Mouse (Mus musculus) limb, embryonic 12.5 days (tissue): ENCODE measurements around the gene Cfl1. TPM values are rescaled to one million over a fixed set of nuclear protein-coding genes. Genes with fewer than 3 reads are reported as not detected.
"Not testable (repeated sequence)": the region's sequence is repeated elsewhere in the genome, so short reads cannot be mapped to it uniquely, and the experiment has no call there.

Source experiments
- ATAC-seq: fragments of 200-750 bp; cut with Nextera tagmentation; 2 replicates; pipeline ENCODE4 v1.8.0; 2017; ENCODE audit warnings: low read depth, moderate TSS enrichment; ENCODE audit not compliant: insufficient number of reproducible peaks, insufficient read depth, low FRiP score, low TSS enrichment
- H3K27ac ChIP-seq: fragments of 300-500 bp; sonication (generic); 2 replicates; pipeline ENCODE4 v1.5.1; 2016; ENCODE audit warnings: mild to moderate bottlenecking, moderate library complexity
- H3K27me3 ChIP-seq: fragments of 300-500 bp; sonication (generic); 2 replicates; pipeline ENCODE4 v1.6.1; 2016; ENCODE audit warnings: mild to moderate bottlenecking, moderate library complexity
- H3K36me3 ChIP-seq: fragments of 300-500 bp; sonication (generic); 2 replicates; pipeline ENCODE4 v1.6.1; 2016; ENCODE audit warnings: mild to moderate bottlenecking, moderate library complexity
- H3K4me1 ChIP-seq: fragments of 300-500 bp; sonication (generic); replicated peaks from 2 replicates; pipeline ENCODE4 v1.6.1; 2016
- H3K4me2 ChIP-seq: fragments of 300-500 bp; sonication (generic); 2 replicates; pipeline ENCODE4 v1.6.1; 2016; ENCODE audit warnings: mild to moderate bottlenecking, moderate library complexity
- H3K4me3 ChIP-seq: fragments of 300-500 bp; sonication (generic); replicated peaks from 2 replicates; pipeline ENCODE4 v1.5.1; 2016; ENCODE audit warnings: mild to moderate bottlenecking
- H3K9ac ChIP-seq: fragments of 300-500 bp; sonication (generic); replicated peaks from 2 replicates; pipeline ENCODE4 v1.6.1; 2016; ENCODE audit warnings: mild to moderate bottlenecking, moderate library complexity
- H3K9me3 ChIP-seq: fragments of 300-500 bp; sonication (generic); 2 replicates; pipeline ENCODE4 v1.6.1; 2016; ENCODE audit warnings: mild to moderate bottlenecking, moderate library complexity
- WGBS: fragments of 180-500 bp; shearing (Covaris S2); methylation state at CpG from one replicate; pipeline ENCODE4 v1.1.7; 2016; 5-methylcytosine and 5-hydroxymethylcytosine counted together
- polyA plus RNA-seq: library from polyadenylated mRNA; unstranded; fragments of >200 nt; fragmentation: Nextera tagmentation; extraction: Ambion mirVana; gene quantifications from 2 replicates; pipeline ENCODE4 v1.2.1, GENCODE M21; 2016

Gene Cfl1
- polyA plus RNA-seq, 1 experiment from 2014 or later, result 2,525 TPM

GRCm38 (mm10) chr19:5481398-5481797 lies 8.9 kb upstream of the Cfl1 start:
- H3K9me3 ChIP-seq, result no peaks in the 10 kb centered on the region
- H3K27me3 ChIP-seq, result no peaks in the 10 kb centered on the region
- no peak overlapping the region for H3K4me2 ChIP-seq
- no peak overlapping the region for H3K27ac ChIP-seq
- peaks cover 7% of the 10 kb centered on the region; the same call in 1 of the 2 replicates for H3K4me1 ChIP-seq
- peaks cover 98% of the 10 kb centered on the region for H3K36me3 ChIP-seq
- no peak overlapping the region for H3K4me3 ChIP-seq
- no peak overlapping the region for H3K9ac ChIP-seq
- WGBS, result 89% methylated on average over 10 of the region's 10 CpGs
- no peak for ATAC-seq

DNA sequence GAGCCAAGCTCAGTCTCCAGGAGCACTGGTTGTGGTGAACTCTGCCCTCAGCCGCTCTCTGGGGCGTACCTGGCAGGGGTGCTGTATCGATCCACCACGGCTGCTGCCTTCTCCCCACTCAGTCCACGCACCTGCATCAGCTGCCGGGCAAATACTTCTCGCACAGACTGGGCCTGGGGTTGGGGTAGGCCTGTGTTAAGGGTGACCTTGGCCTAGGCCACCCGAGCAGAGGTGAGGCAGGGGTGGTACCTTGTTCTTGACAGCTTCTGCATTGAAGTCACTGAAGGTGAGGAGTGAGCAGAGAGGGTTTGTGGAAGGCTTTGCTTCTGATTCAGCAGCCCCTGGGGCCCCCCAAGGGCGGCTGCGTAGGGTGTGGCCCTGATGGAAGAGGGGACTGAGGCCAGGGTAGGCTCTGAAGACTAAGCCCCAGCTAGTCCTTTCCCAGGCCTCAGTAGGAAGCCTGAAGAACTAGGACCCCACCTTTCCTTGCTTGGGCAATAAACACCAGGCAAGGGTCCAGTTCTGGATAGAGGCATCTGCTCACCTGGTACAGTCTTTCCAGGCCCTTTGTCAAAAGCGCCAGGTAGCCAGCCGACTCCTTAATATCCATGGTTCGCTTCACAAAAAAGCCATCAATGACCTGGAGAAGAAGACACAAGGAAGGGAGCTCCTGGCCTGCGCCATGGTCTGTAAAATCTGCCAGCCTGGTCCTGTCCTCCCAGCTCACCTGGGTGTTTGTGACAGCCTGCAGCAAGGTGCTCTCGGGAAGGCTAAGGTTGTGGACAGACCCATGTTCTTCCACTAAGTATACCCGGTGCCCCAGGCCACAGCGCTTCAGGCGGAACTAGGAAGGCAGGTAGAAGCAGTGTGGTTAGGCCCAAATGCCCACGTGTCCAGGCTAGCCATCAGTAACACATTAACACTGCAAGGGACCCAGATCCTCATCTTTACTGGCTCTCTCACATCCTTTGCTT lies 6.6 kb upstream of the Cfl1 start:
- peaks cover 16% of the 10 kb centered on the region for H3K4me1 ChIP-seq
- no peak overlapping the region for H3K9ac ChIP-seq
- H3K27ac ChIP-seq, result no peak overlapping the region
- no peak overlapping the region for H3K4me3 ChIP-seq
- WGBS, result 92% methylated on average over 19 of the region's 19 CpGs
- H3K9me3 ChIP-seq, result no peaks in the 10 kb centered on the region
- no peak overlapping the region for H3K4me2 ChIP-seq
- peaks cover 81% of the 10 kb centered on the region for H3K36me3 ChIP-seq
- H3K27me3 ChIP-seq, result no peaks in the 10 kb centered on the region
- ATAC-seq, result no peak

GRCm38 (mm10) chr19:5484496-5484895 lies 5.8 kb upstream of the Cfl1 start:
- no peak overlapping the region for H3K9ac ChIP-seq
- no peak overlapping the region for H3K27ac ChIP-seq
- H3K4me2 ChIP-seq, result no peak overlapping the region
- 82% methylated on average over 5 of the region's 5 CpGs for WGBS
- no peak for ATAC-seq
- no peaks in the 10 kb centered on the region for H3K9me3 ChIP-seq
- no peak overlapping the region for H3K4me3 ChIP-seq
- no peaks in the 10 kb centered on the region for H3K27me3 ChIP-seq
- H3K4me1 ChIP-seq, result peaks cover 16% of the 10 kb centered on the region
- H3K36me3 ChIP-seq, result peaks cover 72% of the 10 kb centered on the region

GRCm38 (mm10) chr19:5485371-5485770 lies 4.9 kb upstream of the Cfl1 start:
- Histone ChIP-seq H3K9ac (no peak overlapping the region), H3K4me1 (peaks cover 20% of the 10 kb centered on the region), H3K4me2 (no peak overlapping the region), H3K27ac (no peak overlapping the region), H3K9me3 (no peaks in the 10 kb centered on the region), H3K4me3 (no peak overlapping the region), H3K27me3 (no peaks in the 10 kb centered on the region), H3K36me3 (peaks cover 64% of the 10 kb centered on the region)
- WGBS, result 87% methylated on average over 8 of the region's 8 CpGs
- no peak for ATAC-seq

GRCm38 (mm10) chr19:5485821-5486220 lies 4.4 kb upstream of the Cfl1 start:
- Histone ChIP-seq H3K36me3 (peaks cover 59% of the 10 kb centered on the region), H3K27me3 (no peaks in the 10 kb centered on the region), H3K4me2 (no peak overlapping the region), H3K4me1 (peaks cover 20% of the 10 kb centered on the region), H3K9me3 (no peaks in the 10 kb centered on the region), H3K27ac (no peak overlapping the region), H3K9ac (no peak overlapping the region), H3K4me3 (no peak overlapping the region)
- no peak for ATAC-seq
- WGBS, result 95% methylated on average over 7 of the region's 7 CpGs

DNA sequence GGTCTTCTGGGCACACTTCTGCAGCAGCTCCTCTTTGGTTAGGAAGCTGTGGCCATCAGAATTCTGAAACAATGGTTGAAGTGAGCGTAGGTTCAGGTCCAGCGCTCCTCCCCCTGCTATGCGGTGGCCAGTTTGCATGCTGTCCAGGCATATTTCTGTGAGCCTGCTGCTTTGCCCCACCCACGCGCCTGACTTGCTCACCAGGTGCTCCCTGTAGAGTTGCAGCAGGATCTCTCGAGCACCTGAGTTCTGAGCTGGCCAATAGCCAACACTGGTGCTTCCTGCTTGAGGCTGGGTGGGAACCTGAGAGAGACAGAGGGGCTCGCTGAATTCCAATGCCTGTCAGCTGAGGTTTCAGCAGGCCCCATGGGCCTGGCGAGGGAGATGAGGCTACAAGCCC lies 4.0 kb upstream of the Cfl1 start:
- H3K4me3 ChIP-seq, result no peak overlapping the region
- no peak overlapping the region for H3K4me2 ChIP-seq
- H3K9ac ChIP-seq, result no peak overlapping the region
- H3K27me3 ChIP-seq, result no peaks in the 10 kb centered on the region
- no peaks in the 10 kb centered on the region for H3K9me3 ChIP-seq
- ATAC-seq, result no peak
- no peak overlapping the region for H3K27ac ChIP-seq
- WGBS, result 89% methylated on average over 8 of the region's 8 CpGs
- H3K4me1 ChIP-seq, result peaks cover 20% of the 10 kb centered on the region
- H3K36me3 ChIP-seq, result peaks cover 55% of the 10 kb centered on the region

DNA sequence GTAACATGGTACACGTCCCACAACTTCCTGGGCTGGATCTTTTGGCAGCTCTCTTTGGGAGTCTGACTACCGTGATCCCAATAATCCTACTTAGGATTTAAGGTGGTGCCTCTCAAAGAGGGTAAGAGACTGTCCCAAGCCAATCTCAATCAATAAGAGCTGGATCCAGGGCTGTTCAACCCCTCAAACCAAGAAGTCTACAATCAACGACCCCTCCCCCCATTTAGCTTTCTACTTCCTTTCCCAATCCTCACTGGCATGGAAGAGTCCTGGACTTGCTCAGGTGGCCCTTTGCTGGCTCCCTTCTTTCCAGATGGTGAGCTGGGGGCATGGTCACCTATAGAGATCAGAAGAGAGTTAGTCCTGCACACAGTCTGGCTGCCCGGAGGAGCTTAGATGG lies 3.5 kb upstream of the Cfl1 start:
- H3K36me3 ChIP-seq, result peaks cover 50% of the 10 kb centered on the region
- no peaks in the 10 kb centered on the region for H3K27me3 ChIP-seq
- H3K27ac ChIP-seq, result no peak overlapping the region
- WGBS, result 91% methylated on average over 4 of the region's 4 CpGs
- H3K4me3 ChIP-seq, result peak overlapping the region; percentile 50; the same call in 1 of the 2 replicates
- H3K9me3 ChIP-seq, result no peaks in the 10 kb centered on the region
- no peak overlapping the region for H3K9ac ChIP-seq
- H3K4me1 ChIP-seq, result peaks cover 21% of the 10 kb centered on the region
- ATAC-seq, result no peak
- H3K4me2 ChIP-seq, result peak overlapping the region; percentile 82; the same call in 1 of the 2 replicates

DNA sequence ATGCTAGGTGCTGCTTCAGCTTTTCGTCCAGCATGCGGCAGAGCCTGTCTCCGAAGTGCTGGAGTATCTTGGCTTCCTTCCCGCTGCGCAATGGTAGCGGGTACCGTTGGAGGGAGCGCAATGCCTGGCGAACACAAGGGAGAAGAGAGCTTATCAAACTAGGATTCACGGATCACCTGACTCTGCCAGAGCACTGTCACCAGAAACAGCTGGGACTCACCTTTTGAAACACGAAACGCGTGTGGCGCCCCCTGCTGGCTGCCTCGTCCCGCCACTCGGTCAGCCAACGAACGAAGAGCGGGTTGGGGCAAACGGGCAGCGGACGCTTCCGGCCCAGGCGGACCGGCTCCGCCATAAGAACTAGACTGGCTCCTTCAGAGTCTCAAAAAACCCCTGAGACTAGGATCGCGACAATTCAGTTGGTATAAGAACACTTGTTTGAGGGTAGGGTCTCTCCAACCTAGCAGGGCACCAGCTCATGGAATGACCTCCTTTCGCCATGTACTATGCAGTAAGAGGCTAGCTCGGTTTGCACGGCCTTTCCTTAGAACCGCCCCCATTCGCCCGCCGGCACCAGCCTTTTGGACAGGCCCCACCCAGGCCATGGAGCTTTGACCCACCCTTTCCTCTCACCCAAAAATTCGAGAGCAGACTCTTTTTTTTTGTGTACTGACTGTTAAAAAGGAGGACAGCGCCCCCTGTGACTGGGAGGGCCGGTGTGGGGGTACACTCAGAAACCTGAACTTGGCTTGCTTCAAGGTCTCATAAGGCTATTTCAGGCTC lies 2.3 kb upstream of the Cfl1 start, which contains the start of gene Mus81:
TSS of gene Mus81 (minus strand) at position 635 of the 783 bp plus-strand sequence.
- Histone ChIP-seq H3K9me3 (no peaks in the 10 kb centered on the region), H3K27ac (peak within 1 kb of the TSS; percentile 98), H3K9ac (peak within 1 kb of the TSS; percentile 61)

DNA sequence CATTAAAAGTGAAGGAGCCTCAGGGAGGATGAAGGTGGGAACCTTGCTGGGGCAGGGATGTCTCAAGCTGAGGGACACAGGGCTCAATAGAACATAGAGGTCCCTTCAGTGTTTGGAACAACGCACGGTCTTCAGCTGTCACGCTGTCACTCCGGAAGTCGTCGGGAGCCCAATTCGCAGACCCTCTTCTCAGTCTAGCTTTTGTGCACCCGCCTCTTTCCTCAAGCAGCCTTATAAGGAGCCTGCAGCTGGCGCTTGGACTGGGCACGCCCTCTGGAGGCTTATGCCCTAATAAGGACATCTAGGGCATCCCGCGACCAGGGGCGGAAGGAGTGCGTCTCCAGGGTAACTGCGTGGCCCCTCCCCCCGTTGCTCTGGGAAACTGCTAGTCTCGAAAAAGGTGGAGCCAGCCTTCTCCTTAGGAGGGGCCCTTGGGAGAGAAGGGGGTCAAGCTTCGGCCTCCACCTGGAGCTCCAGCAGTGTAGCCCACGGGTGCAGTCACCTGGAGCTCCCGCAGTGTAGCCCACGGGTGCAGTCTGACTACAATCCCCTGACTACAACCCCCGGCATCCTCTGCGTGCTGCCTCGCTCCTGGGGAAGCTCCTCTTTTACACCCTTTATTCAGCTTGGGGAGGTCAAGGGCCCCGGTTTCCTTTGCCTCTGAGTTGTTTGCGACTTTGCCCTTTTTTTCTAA lies 1.2 kb upstream of the Cfl1 start:
- Histone ChIP-seq H3K4me2 (peak overlapping the region; percentile 82), H3K4me1 (peaks cover 34% of the 10 kb centered on the region), H3K36me3 (peaks cover 50% of the 10 kb centered on the region), H3K27ac (peak overlapping the region; percentile 98), H3K9me3 (no peaks in the 10 kb centered on the region), H3K9ac (peak overlapping the region; percentile 61), H3K4me3 (peak overlapping the region; percentile 50), H3K27me3 (no peaks in the 10 kb centered on the region)
- under 1% methylated on average over 26 of the region's 26 CpGs for WGBS
- ATAC-seq, result peak; percentile 84

More for the DNA sequence above, 2.3 kb upstream of the Cfl1 start, which contains the start of gene Mus81:
- H3K36me3 ChIP-seq, result peaks cover 50% of the 10 kb centered on the region
- peak; percentile 66 for ATAC-seq
- H3K27me3 ChIP-seq, result no peaks in the 10 kb centered on the region
- H3K4me3 ChIP-seq, result peak within 1 kb of the TSS; percentile 50
- H3K4me2 ChIP-seq, result peak within 1 kb of the TSS; percentile 82
- WGBS, result under 1% methylated on average over 39 of the region's 39 CpGs
- peaks cover 32% of the 10 kb centered on the region for H3K4me1 ChIP-seq

DNA sequence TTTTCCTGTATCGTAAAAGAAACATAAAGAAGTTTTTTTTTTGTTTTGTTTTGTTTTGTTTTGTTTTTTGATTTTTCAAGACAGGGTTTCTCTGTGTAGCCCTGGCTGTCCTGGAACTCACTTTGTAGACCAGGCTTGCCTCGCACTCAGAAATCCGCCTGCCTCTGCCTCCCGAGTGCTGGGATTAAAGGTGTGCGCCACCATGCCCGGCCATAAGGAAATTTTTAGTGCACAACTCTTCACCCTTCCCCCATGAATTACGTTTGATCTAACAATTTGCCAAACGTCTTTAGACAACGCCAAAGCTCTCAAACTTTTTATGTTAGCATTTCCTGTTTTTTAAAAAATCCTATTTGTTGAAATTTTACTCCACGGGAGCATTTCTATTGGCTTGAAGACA lies 534 bp upstream of the Cfl1 start:
- ATAC-seq, H3K9ac ChIP-seq, H3K27me3 ChIP-seq, H3K9me3 ChIP-seq: not testable (repeated sequence)
- Histone ChIP-seq H3K4me3 (peak overlapping the region; percentile 99), H3K4me1 (peaks cover 34% of the 10 kb centered on the region), H3K27ac (peak overlapping the region; percentile 99), H3K36me3 (peaks cover 50% of the 10 kb centered on the region), H3K4me2 (peak overlapping the region; percentile 82)
- WGBS, result 48% methylated on average over 10 of the region's 10 CpGs
